Mouse (Mus musculus) spleen, adult 2 months (tissue): ENCODE measurements around the gene Slc25a45. TPM values are rescaled to one million over a fixed set of nuclear protein-coding genes. Genes with fewer than 3 reads are reported as not detected.

ENCODE experiments used
- DNase-seq, 2 experiments: peaks; one replicate each; pipeline versions ENCODE4 v3.0.0 to v3.0.0-alpha.2; 2012 to 2021; ENCODE audit warnings: low spot score in 2 of 2, low read depth in 1 of 2
- H3K27ac ChIP-seq: fragments of 200-500 bp; 2 replicates; pipeline ENCODE4 v1.5.1; 2012; ENCODE audit warnings: low read length, inconsistent platforms; ENCODE audit not compliant: insufficient read depth
- H3K27me3 ChIP-seq: fragments of 200-500 bp; 2 replicates; pipeline ENCODE4 v1.6.1; 2012; ENCODE audit warnings: mild to moderate bottlenecking, moderate library complexity, low read length, inconsistent platforms; ENCODE audit not compliant: control insufficient read depth, insufficient read depth
- H3K36me3 ChIP-seq: fragments of 200-500 bp; 2 replicates; pipeline ENCODE4 v1.6.1; 2012; ENCODE audit warnings: mild to moderate bottlenecking, low read length, inconsistent platforms; ENCODE audit not compliant: control insufficient read depth, insufficient read depth
- H3K4me1 ChIP-seq: fragments of 200-500 bp; 2 replicates; pipeline ENCODE4 v1.6.1; 2011; ENCODE audit warnings: inconsistent platforms; ENCODE audit not compliant: control insufficient read depth, insufficient read depth, insufficient read length
- H3K4me3 ChIP-seq: fragments of 200-500 bp; 2 replicates; pipeline ENCODE4 v1.5.1; 2011; ENCODE audit warnings: mild to moderate bottlenecking, inconsistent platforms; ENCODE audit not compliant: insufficient read depth, insufficient read length; ENCODE audit errors: extremely low read depth
- CTCF ChIP-seq: fragments of 200-500 bp; IDR thresholded peaks from 2 replicates; pipeline ENCODE4 v1.5.1; 2011; ENCODE audit warnings: mild to moderate bottlenecking, inconsistent platforms; ENCODE audit not compliant: insufficient read depth, insufficient read length, insufficient replicate concordance; ENCODE audit errors: extremely low read depth
- POLR2A ChIP-seq: fragments of 200-500 bp; IDR thresholded peaks from 2 replicates; pipeline ENCODE4 v1.6.1; 2011; ENCODE audit warnings: low read depth, low read length, inconsistent platforms
- WGBS: fragments of 180-500 bp; shearing (Covaris S2); methylation state at CpG from one replicate; pipeline ENCODE4 v1.1.7; 2018; 5-methylcytosine and 5-hydroxymethylcytosine counted together
- polyA plus RNA-seq: library from polyadenylated mRNA; depleted of rRNA; stranded (reverse); fragments of >200 nt; gene quantifications from 2 replicates; pipeline ENCODE4 v1.2.3, GENCODE M21; 2012

The Slc25a45 gene
- polyA plus RNA-seq, 1 experiment, result 37.6 TPM

DNA sequence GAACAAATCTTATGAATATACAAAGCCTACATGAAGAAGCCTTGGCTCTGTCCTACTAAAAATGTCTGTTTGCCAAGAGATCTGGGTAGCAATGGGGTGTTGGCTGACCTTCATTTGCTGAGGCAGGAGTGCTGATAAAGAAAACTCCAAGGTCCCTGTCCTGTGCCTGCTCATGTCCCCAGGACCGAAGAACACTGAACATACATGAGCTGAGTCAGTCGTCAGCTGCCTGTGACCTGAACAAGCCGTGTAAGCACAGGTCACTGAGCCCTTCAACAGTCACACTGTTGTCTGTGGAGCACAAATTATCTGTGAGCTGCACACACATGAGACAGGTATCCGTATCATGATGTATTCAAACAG is 45.7 kb upstream of the Slc25a45 start:
- DNase-seq, result no peak
- WGBS, result 93% methylated on average over 4 of the region's 4 CpGs
- Histone ChIP-seq H3K4me1 (no peaks in the 10 kb centered on the region), H3K4me3 (no peak overlapping the region), H3K27ac (no peak overlapping the region), H3K27me3 (no peaks in the 10 kb centered on the region), H3K36me3 (peaks cover 5% of the 10 kb centered on the region; the same call in 1 of the 2 replicates)
- no peak for TF ChIP-seq POLR2A

DNA sequence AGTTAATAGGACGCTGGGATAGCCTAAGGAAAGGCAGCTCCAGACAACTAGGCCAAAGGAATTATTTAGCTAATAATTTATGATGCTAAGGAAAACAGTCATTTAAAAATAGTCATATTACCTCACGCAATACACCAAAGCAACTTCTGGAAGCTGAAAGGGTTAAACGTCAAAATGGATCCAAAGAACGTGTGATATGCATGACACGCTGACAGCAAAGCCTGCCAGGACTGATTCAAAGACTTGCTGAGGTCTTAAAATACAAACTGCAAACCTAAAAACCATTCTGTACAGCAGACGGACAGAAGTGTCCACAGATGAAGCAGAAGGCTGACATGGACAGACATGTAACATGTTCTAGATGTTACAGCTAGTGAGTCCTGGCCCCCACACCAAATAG is 45.3 kb upstream of the Slc25a45 start:
- no peak for TF ChIP-seq POLR2A
- no peak for TF ChIP-seq CTCF
- Histone ChIP-seq H3K4me1 (no peaks in the 10 kb centered on the region), H3K4me3 (no peak overlapping the region), H3K36me3 (peaks cover 3% of the 10 kb centered on the region; the same call in 1 of the 2 replicates), H3K27me3 (no peaks in the 10 kb centered on the region), H3K27ac (no peak overlapping the region)
- no peak for DNase-seq
- WGBS, result 87% methylated on average over 6 of the region's 6 CpGs

DNA sequence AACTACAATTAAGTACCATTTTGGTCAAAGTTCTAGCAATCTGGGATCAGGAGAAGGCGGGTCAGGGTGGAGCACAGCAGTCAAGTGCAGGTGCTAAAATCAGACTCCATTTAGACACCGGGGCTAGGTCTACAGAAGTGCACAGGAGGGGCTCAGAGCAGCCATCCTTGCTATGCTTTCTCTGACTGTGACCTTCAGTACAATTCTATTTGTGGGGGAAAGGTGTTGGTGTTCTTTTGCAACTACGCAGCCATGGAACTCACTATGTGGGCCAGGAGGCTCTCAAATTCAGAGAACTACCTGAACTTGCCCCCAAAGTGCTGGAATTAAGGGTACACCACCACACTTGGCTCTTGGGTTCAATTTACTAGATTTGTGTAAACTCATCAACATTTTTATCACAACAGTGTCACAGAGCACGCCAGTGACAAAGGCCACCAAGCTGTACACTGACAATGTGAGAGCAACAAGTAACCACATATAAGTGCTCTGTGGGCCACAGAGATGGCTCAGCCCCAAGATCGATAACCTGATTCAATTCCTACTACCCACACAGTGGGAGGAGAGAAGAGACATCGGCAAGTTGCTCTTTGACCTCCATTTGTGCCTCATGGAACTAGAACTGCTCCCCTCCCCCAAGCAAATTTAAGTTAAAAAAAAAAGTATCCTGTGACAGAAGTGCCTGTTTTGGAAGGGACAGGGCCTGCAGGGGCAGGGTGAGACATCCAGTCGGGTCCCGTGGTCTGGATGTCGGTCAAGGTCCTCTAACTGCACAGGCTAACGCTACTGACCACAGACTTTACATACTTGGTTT is 44.1 kb upstream of the Slc25a45 start:
- 76% methylated on average over 10 of the region's 10 CpGs for WGBS
- Histone ChIP-seq H3K36me3 (peaks cover 3% of the 10 kb centered on the region; the same call in 1 of the 2 replicates), H3K4me1 (no peaks in the 10 kb centered on the region), H3K27ac (no peak overlapping the region), H3K27me3 (no peaks in the 10 kb centered on the region), H3K4me3 (no peak overlapping the region)
- TF ChIP-seq POLR2A (no peak), CTCF (no peak)
- DNase-seq, result no peak

DNA sequence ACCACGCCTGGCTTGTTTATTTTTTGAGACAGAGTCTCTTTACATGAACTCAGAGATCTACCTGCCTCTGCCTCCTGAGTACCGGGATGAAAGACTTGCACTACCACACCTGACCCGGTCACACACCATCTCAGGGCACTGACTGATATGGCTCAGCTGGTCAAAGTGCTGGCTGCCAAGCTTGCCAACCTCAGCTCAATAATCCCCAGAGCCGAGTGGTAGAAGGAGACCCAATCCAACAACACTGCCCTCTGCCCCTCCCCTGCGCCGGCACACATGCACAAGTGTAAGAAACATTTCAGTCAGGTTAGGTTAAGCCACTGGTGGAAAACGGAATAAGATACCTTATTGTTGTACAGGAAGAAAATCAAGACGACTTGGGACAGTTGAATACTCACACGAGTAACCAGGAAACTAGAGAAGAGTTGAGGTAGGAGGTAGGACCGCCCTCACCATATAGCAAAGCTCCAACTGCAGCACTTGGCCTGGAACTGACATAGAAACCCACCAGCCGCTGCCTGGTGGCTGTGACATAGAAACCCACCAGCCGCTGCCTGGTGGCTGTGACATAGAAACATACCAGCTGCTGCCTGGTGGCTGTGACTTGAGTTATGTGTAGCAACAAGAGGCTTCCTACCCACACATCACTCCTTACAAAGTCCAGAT is 43.2 kb upstream of the Slc25a45 start:
- WGBS, result 86% methylated on average over 12 of the region's 12 CpGs
- H3K4me3 ChIP-seq, result no peak overlapping the region
- no peak overlapping the region for H3K27ac ChIP-seq

DNA sequence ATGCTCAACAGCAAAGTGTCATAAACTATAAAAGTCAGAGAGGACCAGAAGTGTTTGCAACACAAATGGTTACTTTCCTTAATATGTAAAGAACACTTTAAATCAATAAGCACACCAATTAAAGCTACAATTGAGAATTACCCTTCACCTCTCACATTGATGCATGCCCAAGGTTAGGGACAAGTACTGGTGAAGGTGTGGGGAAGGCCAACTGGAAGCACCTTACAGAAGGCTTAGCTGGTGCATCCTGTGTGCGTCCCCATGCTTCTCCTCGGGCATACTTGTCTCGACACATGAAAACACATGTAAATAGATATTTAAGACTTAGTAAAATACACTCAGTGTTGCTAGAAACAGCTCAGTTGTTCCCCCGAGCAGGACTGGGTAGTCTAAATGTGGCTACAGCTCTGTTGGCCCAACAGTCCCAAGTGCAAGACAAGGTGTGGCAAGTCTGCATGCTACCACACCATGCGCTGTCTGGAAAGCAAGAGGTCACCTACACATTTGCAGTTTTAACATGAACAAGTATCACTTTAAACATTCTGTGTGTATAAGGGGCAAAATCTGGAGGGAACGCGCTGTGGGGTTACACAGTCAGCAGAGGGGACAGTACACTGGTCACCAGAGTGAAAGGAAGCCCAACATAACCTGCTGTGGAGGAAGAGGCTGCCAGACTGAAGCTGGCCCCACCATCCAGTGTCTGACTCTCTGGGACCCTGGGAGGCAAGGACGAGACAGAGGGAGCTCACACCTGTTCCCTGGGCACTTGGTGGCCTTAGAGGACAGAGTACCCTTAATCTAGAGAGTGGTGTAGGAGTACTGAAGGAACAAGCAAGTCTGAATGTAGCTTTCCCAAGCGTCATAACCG is 42.3 kb upstream of the Slc25a45 start:
- TF ChIP-seq CTCF (no peak), POLR2A (no peak)
- no peaks in the 10 kb centered on the region for H3K36me3 ChIP-seq
- H3K27me3 ChIP-seq, result no peaks in the 10 kb centered on the region
- H3K4me3 ChIP-seq, result no peak overlapping the region
- H3K4me1 ChIP-seq, result no peaks in the 10 kb centered on the region
- no peak overlapping the region for H3K27ac ChIP-seq
- DNase-seq, result no peak
- WGBS, result 94% methylated on average over 10 of the region's 10 CpGs

More for the DNA sequence above, 43.2 kb upstream of the Slc25a45 start:
- Histone ChIP-seq H3K36me3 (peaks cover 3% of the 10 kb centered on the region; the same call in 1 of the 2 replicates), H3K27me3 (no peaks in the 10 kb centered on the region), H3K4me1 (no peaks in the 10 kb centered on the region)
- no peak for DNase-seq
- TF ChIP-seq CTCF (no peak), POLR2A (no peak)

- 87% methylated on average over 8 of the region's 8 CpGs for WGBS
- H3K4me1 ChIP-seq, result peaks cover under 1% of the 10 kb centered on the region; the same call in 1 of the 2 replicates
- no peaks in the 10 kb centered on the region for H3K27me3 ChIP-seq
- DNase-seq, result no peak
- no peak overlapping the region for H3K4me3 ChIP-seq
- no peak overlapping the region for H3K27ac ChIP-seq
- no peak for TF ChIP-seq CTCF
- TF ChIP-seq POLR2A, result no peak
- no peaks in the 10 kb centered on the region for H3K36me3 ChIP-seq
These were observed 41.6 kb upstream of the Slc25a45 start for GRCm38 (mm10) chr19:5835922-5836430.
